Mouse (Mus musculus): ENCODE data around the gene Cenpq. TPM values are rescaled to one million over a fixed set of nuclear protein-coding genes. Genes with fewer than 3 reads are reported as not detected.

The Cenpq gene
- polyA plus RNA-seq, 1 experiment from 2014 or later: 15.0 TPM

Other genes starting within 250 kb of the Cenpq start
- gene Esp1, start 207.9 kb downstream of the Cenpq start, polyA plus RNA-seq (2014; fragmentation: Nextera tagmentation; extraction: Ambion mirVana): not detected in 2 replicates
- gene Crisp2, start 128.0 kb downstream of the Cenpq start, polyA plus RNA-seq (2014; fragmentation: Nextera tagmentation; extraction: Ambion mirVana): not detected in 2 replicates
- gene Rhag, start 123.9 kb downstream of the Cenpq start, polyA plus RNA-seq (2014; fragmentation: Nextera tagmentation; extraction: Ambion mirVana): 0.80 and 1.6 TPM in 2 replicates
- 1.8 and 2.5 TPM in 2 replicates for gene 9130008F23Rik, start 54.5 kb downstream of the Cenpq start, polyA plus RNA-seq (2014; fragmentation: Nextera tagmentation; extraction: Ambion mirVana)
- not detected in 2 replicates for gene Glyatl3, start 20.7 kb downstream of the Cenpq start, polyA plus RNA-seq (2014; fragmentation: Nextera tagmentation; extraction: Ambion mirVana)
- gene Mut, start 362 bp downstream of the Cenpq start, polyA plus RNA-seq (2014; fragmentation: Nextera tagmentation; extraction: Ambion mirVana): 40.9 and 42.5 TPM in 2 replicates